Comparison of ENCODE assay signal across 8 mouse cellular contexts in genomic region chrX:169994011-169994865, GRCm38 (mm10). TPM values are rescaled to one million over a fixed set of nuclear protein-coding genes. Genes with fewer than 3 reads are reported as not detected.
DNase-seq lines count a peak whose midpoint lies in the region; ATAC-seq and TF ChIP-seq lines count a peak whose summit lies in the region.
"Not testable (repeated sequence)": the region's sequence is repeated elsewhere in the genome, so short reads cannot be mapped to it uniquely, and the experiment has no call there.

No protein-coding gene starts in this region.

- 0 out of 2 replicates have a peak, but pooled peaks have one; percentile 0 for ATAC-seq in megakaryocyte-erythroid progenitor cell, adult 5-6 weeks (replicated peaks; ENCODE audit: low FRiP score, low TSS enrichment, poor library complexity, severe bottlenecking)

- TF ChIP-seq CTCF in brain, embryonic 14.5 days (IDR thresholded peaks at IDR 0.05; ENCODE audit: borderline replicate concordance, extremely low read depth, insufficient read depth, insufficient read length) = not testable (repeated sequence)

- intact Hi-C loops in gastrocnemius, postnatal 14 days (cut with DNase I; ENCODE audit: low total_unique reads) = not testable (repeated sequence)

- TF ChIP-seq POLR2A in brain, embryonic 14.5 days (IDR thresholded peaks at IDR 0.05; ENCODE audit: borderline replicate concordance, extremely low read depth, insufficient read depth, insufficient read length, poor library complexity, severe bottlenecking) = not testable (repeated sequence)

- DNase-seq in 416B (ENCODE audit: low read depth) (peak; percentile 61), NIH3T3 (ENCODE audit: low read depth) (peak; percentile 58)
- DNase-seq in brain, embryonic 14.5 days (ENCODE audit: low read depth) = peak; percentile 73
- peak; percentile 75 for DNase-seq in gastrocnemius, postnatal 14 days
- DNase-seq in kidney, adult 9 months = peak; percentile 53
- DNase-seq in spleen, postnatal 10 days (ENCODE audit: low spot score in 2 of 2) = peak; percentile 70 to 74
- DNase-seq in thymus, postnatal 36 days = peak; percentile 60 to 79

RNA-seq across cellular contexts. Expression of gene Gm21887, which starts 15.2 kb away (rescaled TPM):
- polyA plus RNA-seq in brain, embryonic 14.5 days (2012; rRNA removed) = 476 and 1,536 TPM in 2 replicates
- total RNA-seq in gastrocnemius, postnatal 14 days (2021) = 10 to 100 TPM; 32.5 to 36.1 TPM
- 80.7 and 142 TPM in 2 replicates for total RNA-seq in megakaryocyte-erythroid progenitor cell, adult 5-6 weeks (2014; fragmentation: Nextera tagmentation)
- total RNA-seq in megakaryocyte-erythroid progenitor cell, adult 5-6 weeks (2017) = 87.0 and 105 TPM in 2 replicates

Comparison
In these comparisons a context has a peak if more than half of its experiments do, and no peak if none do; other contexts are left out.
1. Peak in every context shown above with its lines: DNase-seq and ATAC-seq.